Mouse (Mus musculus) intestine, postnatal 0 days (tissue): ENCODE results near the gene Shbg. TPM values are rescaled to one million over a fixed set of nuclear protein-coding genes. Genes with fewer than 3 reads are reported as not detected.
"Not testable (repeated sequence)": the region's sequence is repeated elsewhere in the genome, so short reads cannot be mapped to it uniquely, and the experiment has no call there.

Experiments used
- ATAC-seq: fragments of 200-750 bp; cut with Nextera tagmentation; 2 replicates; pipeline ENCODE4 v1.8.0; 2017; ENCODE audit warnings: mild to moderate bottlenecking, moderate TSS enrichment, moderate library complexity
- H3K27ac ChIP-seq: fragments of 300-500 bp; sonication (generic); 2 replicates; pipeline ENCODE4 v1.5.1; 2014; ENCODE audit warnings: mild to moderate bottlenecking, low read depth, low read length, moderate library complexity
- H3K27me3 ChIP-seq: fragments of 300-500 bp; sonication (generic); replicated peaks from 2 replicates; pipeline ENCODE4 v1.6.1; 2014; ENCODE audit warnings: low read length, mixed read lengths; ENCODE audit not compliant: control insufficient read depth, insufficient read depth
- H3K36me3 ChIP-seq: fragments of 300-500 bp; sonication (generic); 2 replicates; pipeline ENCODE4 v1.6.1; 2014; ENCODE audit warnings: mild to moderate bottlenecking, moderate library complexity; ENCODE audit not compliant: control insufficient read depth, insufficient read depth
- H3K4me1 ChIP-seq: fragments of 300-500 bp; sonication (generic); replicated peaks from 2 replicates; pipeline ENCODE4 v1.6.1; 2014; ENCODE audit warnings: antibody characterized with exemption, low read length, mixed read lengths; ENCODE audit not compliant: control insufficient read depth, insufficient read depth
- H3K4me2 ChIP-seq: fragments of 300-500 bp; sonication (generic); replicated peaks from 2 replicates; pipeline ENCODE4 v1.6.1; 2014; ENCODE audit warnings: low read depth, mild to moderate bottlenecking, moderate library complexity
- H3K4me3 ChIP-seq: fragments of 300-500 bp; sonication (generic); 2 replicates; pipeline ENCODE4 v1.5.1; 2014; ENCODE audit warnings: low read depth, low read length
- H3K9ac ChIP-seq: fragments of 300-500 bp; sonication (generic); 2 replicates; pipeline ENCODE4 v1.6.1; 2014; ENCODE audit warnings: mild to moderate bottlenecking, low read depth, low read length
- H3K9me3 ChIP-seq: fragments of 300-500 bp; sonication (generic); 2 replicates; pipeline ENCODE4 v1.6.1; 2016; ENCODE audit warnings: mixed run types; ENCODE audit not compliant: control insufficient read depth
- CTCF ChIP-seq: sonication (generic); IDR thresholded peaks from 2 replicates; pipeline ENCODE4 v1.5.1; 2016; ENCODE audit warnings: low read depth, mild to moderate bottlenecking, control low read depth, antibody characterized with exemption, moderate library complexity
- WGBS: fragments of 180-500 bp; shearing (Covaris S2); extraction: QIAGEN DNeasy Blood & Tissue Kit; methylation state at CpG from one replicate; pipeline ENCODE4 v1.1.7; 2014; 5-methylcytosine and 5-hydroxymethylcytosine counted together
- polyA plus RNA-seq: library from polyadenylated mRNA; unstranded; fragments of >200 nt; fragmentation: Nextera tagmentation; extraction: Ambion mirVana; gene quantifications from 2 replicates; pipeline ENCODE4 v1.2.1, GENCODE M21; 2015

Gene Shbg
- polyA plus RNA-seq, 1 experiment from 2014 or later, result not detected

DNA sequence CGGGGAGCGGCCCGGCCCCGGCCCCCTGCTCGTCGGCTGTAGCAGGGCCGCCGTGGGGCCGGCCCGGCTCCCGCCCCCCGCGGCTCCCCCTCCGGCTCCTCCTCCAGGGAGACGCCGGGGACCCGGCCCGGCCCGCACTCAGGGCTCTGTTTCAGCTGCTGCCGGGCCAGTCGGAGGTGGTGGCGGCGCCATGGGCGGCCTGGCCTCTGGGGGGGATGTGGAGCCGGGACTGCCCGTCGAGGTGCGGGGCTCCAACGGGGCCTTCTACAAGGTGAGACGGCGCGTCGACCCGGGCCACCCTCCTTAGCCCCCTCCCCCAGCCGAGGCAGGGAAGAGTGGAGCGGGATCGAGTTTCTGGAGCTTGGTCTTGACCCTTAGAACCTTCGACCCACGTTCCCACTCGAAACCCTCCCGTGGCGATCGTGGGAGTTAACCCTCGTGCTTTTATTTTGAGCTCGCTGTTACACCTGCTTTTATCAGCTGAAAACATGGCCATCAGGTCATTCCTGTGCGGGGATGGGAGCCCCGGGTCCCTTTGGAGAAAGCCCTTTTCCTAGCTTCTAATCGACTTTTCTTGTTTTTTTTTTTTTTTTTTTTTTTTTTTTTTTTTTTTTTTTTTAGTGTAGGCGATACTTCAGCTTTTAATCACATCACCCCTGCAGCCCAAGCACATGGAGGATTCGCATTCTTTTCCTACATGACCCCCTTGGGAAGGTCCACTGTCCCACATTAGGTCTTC, 15.6 kb upstream of the Shbg start:
- peak overlapping the region; percentile 89 for H3K4me3 ChIP-seq
- no peaks in the 10 kb centered on the region for H3K9me3 ChIP-seq
- H3K27me3 ChIP-seq, result no peaks in the 10 kb centered on the region
- 0 out of 2 replicates have a peak, but pooled peaks have one; percentile 3 for TF ChIP-seq CTCF
- H3K36me3 ChIP-seq, result no peaks in the 10 kb centered on the region
- H3K4me2 ChIP-seq, result peak overlapping the region; percentile 70
- peaks cover 5% of the 10 kb centered on the region; the same call in 1 of the 2 replicates for H3K4me1 ChIP-seq
- H3K27ac ChIP-seq, result peak overlapping the region; percentile 89
- WGBS, result under 1% methylated on average over 36 of the region's 50 CpGs
- peak; percentile 54 for ATAC-seq
- peak overlapping the region; percentile 90 for H3K9ac ChIP-seq

DNA sequence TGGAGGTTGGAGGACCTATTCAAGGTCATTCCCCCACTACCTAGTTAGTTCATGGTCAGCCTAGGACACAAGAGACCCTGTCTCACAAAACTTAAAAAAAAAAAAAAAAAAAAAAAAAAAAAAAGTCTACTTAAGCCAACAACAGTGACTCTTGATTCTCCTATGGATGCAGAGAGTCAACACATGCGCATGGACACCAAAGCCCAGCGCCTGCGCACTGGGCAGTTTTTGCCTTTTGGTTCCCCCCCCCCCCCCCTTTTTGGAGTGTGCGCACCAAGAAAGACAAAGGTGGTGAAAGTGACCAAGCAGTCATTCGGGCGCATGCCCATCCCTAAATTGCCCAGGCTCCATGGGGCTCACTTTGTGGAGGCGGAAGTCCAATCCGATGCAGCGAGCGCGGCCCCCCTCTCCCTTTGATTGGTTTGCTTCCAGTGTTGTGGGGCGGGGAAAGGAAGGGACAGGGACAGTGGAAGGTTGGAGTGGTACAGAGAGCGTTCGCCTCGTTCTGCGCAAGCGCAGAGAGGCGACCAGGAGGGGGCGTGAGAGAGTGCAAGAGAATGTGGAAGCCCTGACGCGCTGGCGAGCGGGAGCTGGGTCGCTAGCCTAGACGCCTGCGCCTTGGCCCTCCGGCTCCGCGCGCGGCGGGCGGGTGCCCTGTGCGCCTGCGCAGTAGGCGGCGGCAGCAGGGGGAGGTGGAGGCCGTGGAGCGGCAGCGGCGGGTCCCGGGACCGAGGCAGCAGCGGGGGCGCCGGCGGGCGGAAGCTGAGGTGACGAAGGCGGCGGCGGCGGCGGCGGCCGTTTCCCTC, 14.8 kb upstream of the Shbg start, which contains the start of gene Fxr2:
Fxr2 (plus strand) TSS at position 707 of the 806 bp plus-strand sequence.
- Histone ChIP-seq H3K36me3 (no peaks in the 10 kb centered on the region), H3K9me3 (no peaks in the 10 kb centered on the region), H3K4me3 (peak within 1 kb of the TSS; percentile 89), H3K4me2 (peak within 1 kb of the TSS; percentile 70), H3K9ac (peak within 1 kb of the TSS; percentile 90), H3K4me1 (peaks cover 5% of the 10 kb centered on the region; the same call in 1 of the 2 replicates), H3K27ac (peak within 1 kb of the TSS; percentile 89), H3K27me3 (no peaks in the 10 kb centered on the region)
- peak; percentile 96 for TF ChIP-seq CTCF
- under 1% methylated on average over 25 of the region's 56 CpGs for WGBS
- peak; percentile 98 for ATAC-seq

DNA sequence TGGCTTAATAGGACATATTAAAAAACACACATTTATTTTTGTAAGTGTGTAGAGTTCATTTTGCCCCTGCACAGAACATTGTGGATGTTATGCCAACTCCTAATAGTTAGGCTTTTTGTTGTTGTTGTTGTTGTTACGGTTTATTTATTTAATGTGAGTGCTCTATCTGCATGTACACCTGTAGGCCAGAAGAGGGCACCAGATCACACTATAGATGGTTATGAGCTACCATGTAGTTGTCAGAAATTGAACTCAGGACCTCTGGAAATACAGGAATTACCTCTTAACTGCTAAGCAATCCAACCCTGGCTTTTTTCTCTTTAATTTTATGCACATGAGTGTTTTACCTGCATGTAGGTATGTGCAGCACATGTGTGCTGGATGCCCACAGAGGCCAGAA, 12.1 kb upstream of the Shbg start:
- H3K27me3 ChIP-seq, result no peaks in the 10 kb centered on the region
- no peak overlapping the region for H3K4me2 ChIP-seq
- peak; percentile 71 for TF ChIP-seq CTCF
- H3K27ac ChIP-seq, result no peak overlapping the region
- WGBS, result 71% methylated on average over 1 of the region's 1 CpGs
- H3K9ac ChIP-seq, result no peak overlapping the region
- H3K9me3 ChIP-seq, result no peaks in the 10 kb centered on the region
- peaks cover 5% of the 10 kb centered on the region; the same call in 1 of the 2 replicates for H3K4me1 ChIP-seq
- no peak for ATAC-seq
- H3K4me3 ChIP-seq, result no peak overlapping the region
- H3K36me3 ChIP-seq, result no peaks in the 10 kb centered on the region

DNA sequence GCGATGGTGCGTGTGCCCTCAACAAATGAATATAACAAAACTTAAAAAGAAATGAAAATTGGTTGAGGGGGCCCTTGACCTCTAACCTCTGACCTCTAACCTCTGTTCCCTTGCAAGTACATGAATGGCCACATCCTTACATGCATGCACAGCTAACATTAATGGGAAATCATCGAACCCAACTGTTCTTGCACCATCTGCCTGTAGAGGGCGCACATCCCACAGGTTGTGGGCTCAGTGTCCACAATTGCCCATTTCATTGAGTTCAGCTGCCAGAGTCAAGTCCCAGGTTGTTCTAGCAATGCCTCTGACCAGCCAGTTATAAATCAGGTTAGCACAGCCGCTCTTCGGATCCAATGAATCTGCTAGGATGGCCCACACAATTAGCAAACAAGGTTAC, 10.6 kb upstream of the Shbg start:
- 36% methylated on average over 6 of the region's 6 CpGs for WGBS
- Histone ChIP-seq H3K9me3 (no peaks in the 10 kb centered on the region), H3K27me3 (no peaks in the 10 kb centered on the region), H3K36me3 (no peaks in the 10 kb centered on the region), H3K4me2 (no peak overlapping the region), H3K9ac (no peak overlapping the region), H3K27ac (no peak overlapping the region), H3K4me1 (no peaks in the 10 kb centered on the region), H3K4me3 (no peak overlapping the region)
- peak; percentile 97 for TF ChIP-seq CTCF
- ATAC-seq, result no peak

DNA sequence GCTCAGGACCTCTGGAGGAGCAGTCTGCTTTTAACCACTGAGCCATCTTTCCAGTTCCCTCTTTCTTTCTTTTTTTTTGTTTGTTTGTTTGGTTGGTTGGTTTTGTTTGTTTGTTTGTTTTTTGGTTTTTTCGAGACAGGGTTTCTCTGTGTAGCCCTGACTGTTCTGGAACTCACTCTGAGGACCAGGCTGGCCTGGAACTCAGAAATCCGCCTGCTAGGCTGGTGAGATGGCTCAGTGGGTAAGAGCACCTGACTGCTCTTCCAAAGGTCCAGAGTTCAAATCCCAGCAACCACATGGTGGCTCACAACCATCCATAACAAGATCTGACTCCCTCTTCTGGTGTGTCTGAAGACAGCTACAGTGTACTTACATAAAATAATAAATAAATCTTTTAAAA, 6.6 kb upstream of the Shbg start:
- not testable (repeated sequence) for H3K9ac ChIP-seq, H3K36me3 ChIP-seq, H3K4me3 ChIP-seq, H3K27ac ChIP-seq, ATAC-seq, H3K4me1 ChIP-seq, H3K9me3 ChIP-seq, H3K27me3 ChIP-seq, H3K4me2 ChIP-seq
- WGBS, result 84% methylated on average over 2 of the region's 2 CpGs

DNA sequence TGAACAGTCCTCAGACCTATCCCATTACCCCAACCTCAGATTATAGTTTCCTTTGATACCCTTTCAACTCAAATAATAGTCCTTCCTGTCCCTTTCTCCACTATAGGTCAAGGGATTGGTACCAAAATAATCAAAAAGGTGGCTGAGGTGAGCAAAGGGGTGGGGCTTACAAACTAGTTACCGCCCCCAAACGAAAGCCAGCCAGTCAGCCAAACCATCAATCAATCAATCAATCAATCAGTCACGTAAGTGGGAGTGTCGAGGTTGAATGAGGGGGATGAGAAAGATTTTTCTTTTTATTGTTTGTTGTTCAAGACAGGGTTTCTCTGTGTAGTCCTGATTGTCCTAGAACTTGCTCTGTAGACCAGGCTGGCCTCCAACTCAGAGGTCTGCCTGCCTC, 5.3 kb upstream of the Shbg start:
- H3K4me3 ChIP-seq, result no peak overlapping the region
- no peaks in the 10 kb centered on the region for H3K27me3 ChIP-seq
- peaks cover 3% of the 10 kb centered on the region; the same call in 1 of the 2 replicates for H3K4me1 ChIP-seq
- no peak for TF ChIP-seq CTCF
- 81% methylated on average over 4 of the region's 4 CpGs for WGBS
- H3K4me2 ChIP-seq, result no peak overlapping the region; the same call in 1 of the 2 replicates
- H3K9ac ChIP-seq, result no peak overlapping the region
- H3K36me3 ChIP-seq, result no peaks in the 10 kb centered on the region
- no peaks in the 10 kb centered on the region for H3K9me3 ChIP-seq
- no peak overlapping the region for H3K27ac ChIP-seq
- ATAC-seq, result no peak
